12 mouse cellular contexts compared by ENCODE assay signal in the genomic region with DNA sequence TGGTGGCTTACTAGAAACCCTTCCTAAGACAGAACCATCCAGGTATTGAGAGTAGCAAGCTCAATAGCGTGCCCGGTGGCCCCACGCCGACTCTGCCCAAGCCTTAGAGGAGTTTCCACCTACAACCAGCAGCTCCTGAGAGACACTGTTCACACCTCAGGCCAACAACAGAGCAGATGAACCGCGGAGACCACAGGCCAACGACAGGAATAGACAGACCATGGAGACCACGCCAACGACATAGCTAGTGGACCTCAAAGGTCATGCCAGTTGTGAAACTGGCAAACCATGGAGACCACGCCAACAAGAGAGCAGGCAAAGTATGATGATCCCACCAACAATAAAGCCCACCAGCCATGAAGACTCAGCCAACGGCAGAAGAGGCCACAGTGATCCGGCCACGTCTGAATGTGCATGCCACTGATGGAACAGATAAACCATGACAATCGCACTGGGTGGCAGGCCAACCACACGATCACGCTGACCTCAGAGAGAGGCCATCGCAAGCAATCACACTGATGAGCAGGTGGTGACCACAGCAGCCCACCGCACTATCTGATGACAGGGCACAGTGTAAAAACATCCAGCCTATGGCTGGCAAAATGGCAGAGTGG. TPM values are rescaled to one million over a fixed set of nuclear protein-coding genes. Genes with fewer than 3 reads are reported as not detected.
DNase-seq lines count a peak whose midpoint lies in the region; ATAC-seq and TF ChIP-seq lines count a peak whose summit lies in the region.
"Had no signal": no experiment of that assay in that cellular context is flagged by ENCODE, and none has a peak within 500 bp of the region (broad histone marks: within the 10 kb centered on the region; RNA-seq: fewer than 3 reads in every experiment).

No protein-coding gene starts in this region.

- ATAC-seq in heart, embryonic 13.5 days (ENCODE audit: extremely low read depth, insufficient number of reproducible peaks, low FRiP score, low TSS enrichment), result no peak
- ATAC-seq in midbrain, embryonic 14.5 days (ENCODE audit: low FRiP score, low TSS enrichment), result no peak
- no peak for ATAC-seq in midbrain, embryonic 13.5 days
- ATAC-seq in limb, embryonic 12.5 days (ENCODE audit: insufficient number of reproducible peaks, insufficient read depth, low FRiP score, low TSS enrichment, low read depth), result no peak

- H3K4me3 ChIP-seq in heart, embryonic 13.5 days, result no peak overlapping the region
- no peak overlapping the region for H3K4me3 ChIP-seq in midbrain, embryonic 14.5 days (replicated peaks; ENCODE audit: low read depth, low read length)
- no peak overlapping the region for H3K4me3 ChIP-seq in midbrain, embryonic 13.5 days (replicated peaks)
- no peak overlapping the region for H3K4me3 ChIP-seq in limb, embryonic 12.5 days (replicated peaks)
- no peak overlapping the region for H3K4me3 ChIP-seq in olfactory bulb, adult 2 months (ENCODE audit: insufficient read depth, low read depth, low read length)
- H3K4me3 ChIP-seq: left cerebral cortex, adult 2 months; midbrain, embryonic 12.5 days had no signal

- WGBS in heart, embryonic 13.5 days, result 85% methylated on average over 18 of the region's 18 CpGs
- 93% methylated on average over 18 of the region's 18 CpGs for WGBS in midbrain, embryonic 14.5 days
- 92% methylated on average over 18 of the region's 18 CpGs for WGBS in midbrain, embryonic 13.5 days
- WGBS in limb, embryonic 12.5 days, result 94% methylated on average over 18 of the region's 18 CpGs
- 92% methylated on average over 18 of the region's 18 CpGs for whole genome bisulfite sequencing in olfactory bulb, adult 2 months

- H3K9ac ChIP-seq in heart, embryonic 13.5 days, result no peak overlapping the region
- no peak overlapping the region for H3K9ac ChIP-seq in midbrain, embryonic 14.5 days (replicated peaks; ENCODE audit: low read length)
- H3K9ac ChIP-seq in midbrain, embryonic 13.5 days (replicated peaks), result no peak overlapping the region
- no peak overlapping the region for H3K9ac ChIP-seq in limb, embryonic 12.5 days (replicated peaks)
- H3K9ac ChIP-seq: liver, embryonic 14.5 days; midbrain, embryonic 12.5 days had no signal

- intact Hi-C loops in gastrocnemius, postnatal 36 days (cut with DNase I), result no loop called here

- TF ChIP-seq POLR2A in olfactory bulb, adult 2 months (IDR thresholded peaks at IDR 0.05; ENCODE audit: insufficient read depth, low read depth, low read length), result no peak

- peak overlapping the region; percentile 51; the same call in 1 of the 2 replicates for H3K27ac ChIP-seq in heart, embryonic 13.5 days (replicated peaks)
- 0 out of 2 replicates have a peak overlapping the region, but pooled peaks have one; percentile 3 for H3K27ac ChIP-seq in midbrain, embryonic 14.5 days (replicated peaks; ENCODE audit: low read depth, low read length)
- H3K27ac ChIP-seq in midbrain, embryonic 13.5 days, result no peak overlapping the region
- H3K27ac ChIP-seq in limb, embryonic 12.5 days, result peak overlapping the region; percentile 53
- H3K27ac ChIP-seq in olfactory bulb, adult 2 months (ENCODE audit: insufficient read depth, low read depth, low read length), result peak overlapping the region; percentile 23; the same call in 1 of the 2 replicates
- H3K27ac ChIP-seq: left cerebral cortex, adult 2 months; liver, embryonic 14.5 days had no signal

- TF ChIP-seq CTCF in olfactory bulb, adult 2 months (IDR thresholded peaks at IDR 0.05; ENCODE audit: insufficient read depth, low read depth, low read length), result no peak

- no peaks in the 10 kb centered on the region for H3K36me3 ChIP-seq in heart, embryonic 13.5 days
- no peaks in the 10 kb centered on the region for H3K36me3 ChIP-seq in midbrain, embryonic 14.5 days (ENCODE audit: control insufficient read depth, insufficient read depth, low read length)
- no peaks in the 10 kb centered on the region for H3K36me3 ChIP-seq in midbrain, embryonic 13.5 days
- 0 out of 2 replicates have a peak, but pooled peaks cover 12% of the 10 kb centered on the region for H3K36me3 ChIP-seq in limb, embryonic 12.5 days
- H3K36me3 ChIP-seq: midbrain, embryonic 12.5 days had no signal

- no peak for DNase-seq in heart, adult 18-20 months
- no peak for DNase-seq in midbrain, embryonic 14.5 days
- no peak for DNase-seq in urinary bladder, postnatal 10 days (ENCODE audit: low spot score)
- DNase-seq in gastrocnemius, postnatal 36 days, result no peak
- DNase-seq: cerebellum, adult 2 months had no signal

- no peak overlapping the region for H3K4me2 ChIP-seq in heart, embryonic 13.5 days
- no peak overlapping the region for H3K4me2 ChIP-seq in midbrain, embryonic 14.5 days (ENCODE audit: low read length)
- no peak overlapping the region for H3K4me2 ChIP-seq in midbrain, embryonic 13.5 days (replicated peaks)
- no peak overlapping the region for H3K4me2 ChIP-seq in limb, embryonic 12.5 days
- H3K4me2 ChIP-seq: midbrain, embryonic 12.5 days had no signal

- peaks cover 94% of the 10 kb centered on the region for H3K4me1 ChIP-seq in heart, embryonic 13.5 days
- H3K4me1 ChIP-seq in midbrain, embryonic 14.5 days (ENCODE audit: control insufficient read depth, insufficient read depth, low read length), result peaks cover 79% of the 10 kb centered on the region
- peaks cover 99% of the 10 kb centered on the region for H3K4me1 ChIP-seq in midbrain, embryonic 13.5 days (replicated peaks)
- peaks cover 95% of the 10 kb centered on the region for H3K4me1 ChIP-seq in limb, embryonic 12.5 days (replicated peaks)
- peaks cover 91% of the 10 kb centered on the region for H3K4me1 ChIP-seq in olfactory bulb, adult 2 months (ENCODE audit: control insufficient read depth, insufficient read depth, low read length)

- no peaks in the 10 kb centered on the region for H3K9me3 ChIP-seq in heart, embryonic 13.5 days
- H3K9me3 ChIP-seq in midbrain, embryonic 14.5 days (ENCODE audit: control insufficient read depth, low read length), result no peaks in the 10 kb centered on the region
- H3K9me3 ChIP-seq in midbrain, embryonic 13.5 days, result no peaks in the 10 kb centered on the region
- no peaks in the 10 kb centered on the region for H3K9me3 ChIP-seq in limb, embryonic 12.5 days
- H3K9me3 ChIP-seq: midbrain, embryonic 12.5 days had no signal

- no peaks in the 10 kb centered on the region for H3K27me3 ChIP-seq in heart, embryonic 13.5 days (replicated peaks)
- H3K27me3 ChIP-seq in midbrain, embryonic 14.5 days (ENCODE audit: control insufficient read depth, insufficient read depth, low read length), result no peaks in the 10 kb centered on the region
- H3K27me3 ChIP-seq in midbrain, embryonic 13.5 days, result no peaks in the 10 kb centered on the region
- H3K27me3 ChIP-seq in limb, embryonic 12.5 days, result no peaks in the 10 kb centered on the region
- H3K27me3 ChIP-seq: midbrain, embryonic 12.5 days had no signal

RNA-seq across cellular contexts. Expression of gene Ncor2, which starts 41.2 kb away (rescaled TPM):
- 16.5 and 17.0 TPM in 2 replicates for polyA plus RNA-seq in heart, embryonic 13.5 days (2015; fragmentation: Nextera tagmentation; extraction: Ambion mirVana)
- 10 to 100 TPM; 65.9 to 68.9 TPM for total RNA-seq in heart, adult 18-20 months (2021)
- 23.7 and 24.0 TPM in 2 replicates for polyA plus RNA-seq in midbrain, embryonic 14.5 days (2014; fragmentation: Nextera tagmentation; extraction: Ambion mirVana)
- 20.2 and 22.6 TPM in 2 replicates for polyA plus RNA-seq in midbrain, embryonic 13.5 days (2015; fragmentation: Nextera tagmentation; extraction: Ambion mirVana)
- 27.2 and 29.4 TPM in 2 replicates for polyA plus RNA-seq in limb, embryonic 12.5 days (2016; fragmentation: Nextera tagmentation; extraction: Ambion mirVana)
- polyA plus RNA-seq in olfactory bulb, adult 2 months (2012; ENCODE audit: insufficient read depth, insufficient read length, low replicate concordance, missing spikeins), result not detected in 2 replicates
- 100 to 1,000 TPM; 102 to 112 TPM for total RNA-seq in gastrocnemius, postnatal 36 days (2021)
